Mouse (Mus musculus): ENCODE measurements around the gene Fxyd6. TPM values are rescaled to one million over a fixed set of nuclear protein-coding genes. Genes with fewer than 3 reads are reported as not detected.

Gene Fxyd6
- 273 and 293 TPM in 2 replicates for polyA plus RNA-seq (2015; fragmentation: Nextera tagmentation; extraction: Ambion mirVana)

DNA sequence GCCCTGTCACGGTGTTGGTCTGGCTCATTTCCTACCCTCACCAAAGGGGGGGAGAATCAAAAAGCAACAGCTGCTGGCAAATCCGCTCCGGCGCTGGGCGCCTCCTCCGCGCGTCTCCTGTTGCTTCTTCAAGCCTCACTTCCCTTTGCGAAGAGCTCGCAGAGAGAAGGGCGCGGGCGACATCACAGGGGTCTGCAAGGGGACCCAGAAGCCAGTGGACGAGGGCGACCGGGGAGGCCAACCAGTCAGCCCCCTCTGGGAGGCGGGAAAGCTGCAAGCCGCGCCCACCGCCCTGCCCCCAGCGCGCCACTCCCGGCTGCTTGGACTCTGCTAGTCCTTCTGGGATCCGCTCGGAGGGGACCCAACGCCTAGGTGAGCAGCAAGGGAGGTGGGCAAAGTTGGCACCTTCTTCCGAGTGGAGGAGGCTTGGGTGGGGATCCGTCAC lies at the start of gene Fxyd6:
Fxyd6 (plus strand) TSS at position 69 of the 445 bp plus-strand sequence.
- Histone ChIP-seq H3K4me2 (peak within 1 kb of the TSS; percentile 90), H3K36me3 (no peaks in the 10 kb centered on the region), H3K9me3 (no peaks in the 10 kb centered on the region), H3K4me3 (peak within 1 kb of the TSS; percentile 72), H3K27me3 (no peaks in the 10 kb centered on the region), H3K4me1 (replicated peaks) (peaks cover 36% of the 10 kb centered on the region), H3K9ac (peak within 1 kb of the TSS; percentile 84), H3K27ac (replicated peaks) (peak within 1 kb of the TSS; percentile 80)
- WGBS: under 1% methylated on average over 28 of the region's 28 CpGs
- ATAC-seq (ENCODE audit: low read depth): peak; percentile 70

DNA sequence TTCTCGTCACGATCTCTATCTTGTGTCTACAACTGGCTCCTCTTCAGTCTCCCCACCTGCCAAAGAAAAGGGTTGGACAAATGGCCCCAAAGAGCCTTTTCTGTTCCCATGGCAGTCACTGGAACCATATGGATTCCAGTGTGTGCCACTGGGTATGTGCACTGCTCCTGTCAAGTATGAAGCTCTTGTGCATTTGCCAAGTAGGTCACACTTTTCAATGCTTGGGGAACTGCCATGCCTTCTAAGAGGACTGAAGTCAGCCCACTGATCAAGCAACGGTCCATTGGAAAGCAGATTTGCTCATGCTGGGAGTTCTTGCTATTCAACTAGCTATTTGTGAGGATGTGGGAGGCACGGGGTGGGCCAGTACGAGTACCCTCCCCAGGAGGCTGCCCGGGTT lies 48.5 kb upstream of the Fxyd6 start:
- Histone ChIP-seq H3K9me3 (no peaks in the 10 kb centered on the region), H3K4me3 (no peak overlapping the region), H3K27me3 (no peaks in the 10 kb centered on the region), H3K9ac (no peak overlapping the region), H3K27ac (replicated peaks) (no peak overlapping the region), H3K4me1 (replicated peaks) (no peaks in the 10 kb centered on the region), H3K36me3 (no peaks in the 10 kb centered on the region), H3K4me2 (no peak overlapping the region)
- ATAC-seq (ENCODE audit: low read depth): no peak
- 81% methylated on average over 6 of the region's 6 CpGs for WGBS

DNA sequence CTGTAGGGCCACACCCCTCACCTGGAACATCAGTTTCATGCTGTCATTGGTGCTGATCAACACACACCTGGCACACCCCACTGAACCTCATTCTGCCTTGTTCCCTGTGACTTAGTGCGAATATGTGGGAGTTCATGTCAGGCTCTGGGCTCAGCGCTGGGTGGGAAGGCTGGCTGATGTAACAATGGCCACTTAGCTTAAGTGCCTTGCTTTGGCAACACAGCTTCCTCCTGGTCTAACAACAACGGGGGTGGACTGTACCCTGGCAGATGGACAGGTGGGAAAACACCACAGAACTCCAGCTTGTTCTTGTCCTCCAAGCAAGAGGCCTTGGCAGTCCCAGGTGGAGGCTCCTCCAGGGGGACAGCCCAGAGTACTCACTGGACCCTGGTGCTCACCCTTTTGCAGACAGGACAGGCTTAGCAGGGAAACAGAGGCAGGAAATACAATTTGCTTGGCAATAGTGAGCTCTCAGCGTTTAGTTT lies 48.0 kb upstream of the Fxyd6 start:
- 86% methylated on average over 4 of the region's 4 CpGs for WGBS

DNA sequence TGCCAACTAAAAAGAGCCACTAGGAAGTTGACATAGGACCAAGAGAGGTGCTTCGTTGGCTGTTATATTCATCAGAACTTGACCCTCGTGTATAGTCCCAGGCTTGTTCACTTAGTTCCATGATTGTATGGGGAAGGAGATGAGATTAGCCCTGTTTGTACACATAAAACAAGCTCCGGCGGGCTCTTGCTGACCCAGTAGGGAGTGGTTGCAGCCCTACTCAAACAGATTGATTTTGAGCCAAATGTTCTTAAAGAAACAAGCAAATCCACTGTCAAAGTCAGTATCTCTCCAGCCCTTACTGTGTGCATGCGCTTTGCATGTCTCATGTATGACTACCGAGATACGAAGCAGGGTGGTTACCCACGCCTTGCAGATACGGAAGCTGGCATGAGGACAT lies 43.6 kb upstream of the Fxyd6 start:
- no peak overlapping the region for H3K4me2 ChIP-seq
- H3K27ac ChIP-seq (replicated peaks): no peak overlapping the region
- H3K36me3 ChIP-seq: no peaks in the 10 kb centered on the region
- no peak for ATAC-seq (ENCODE audit: low read depth)
- no peak overlapping the region for H3K4me3 ChIP-seq
- H3K9ac ChIP-seq: no peak overlapping the region
- no peaks in the 10 kb centered on the region for H3K27me3 ChIP-seq
- no peaks in the 10 kb centered on the region for H3K4me1 ChIP-seq (replicated peaks)
- no peaks in the 10 kb centered on the region for H3K9me3 ChIP-seq
- WGBS: 91% methylated on average over 9 of the region's 9 CpGs

More for the DNA sequence above, 48.0 kb upstream of the Fxyd6 start:
- no peak overlapping the region for H3K9ac ChIP-seq
- no peaks in the 10 kb centered on the region for H3K36me3 ChIP-seq
- no peaks in the 10 kb centered on the region for H3K27me3 ChIP-seq
- H3K4me3 ChIP-seq: no peak overlapping the region
- no peak overlapping the region for H3K4me2 ChIP-seq
- ATAC-seq (ENCODE audit: low read depth): no peak
- H3K27ac ChIP-seq (replicated peaks): no peak overlapping the region
- H3K9me3 ChIP-seq: no peaks in the 10 kb centered on the region
- H3K4me1 ChIP-seq (replicated peaks): no peaks in the 10 kb centered on the region

DNA sequence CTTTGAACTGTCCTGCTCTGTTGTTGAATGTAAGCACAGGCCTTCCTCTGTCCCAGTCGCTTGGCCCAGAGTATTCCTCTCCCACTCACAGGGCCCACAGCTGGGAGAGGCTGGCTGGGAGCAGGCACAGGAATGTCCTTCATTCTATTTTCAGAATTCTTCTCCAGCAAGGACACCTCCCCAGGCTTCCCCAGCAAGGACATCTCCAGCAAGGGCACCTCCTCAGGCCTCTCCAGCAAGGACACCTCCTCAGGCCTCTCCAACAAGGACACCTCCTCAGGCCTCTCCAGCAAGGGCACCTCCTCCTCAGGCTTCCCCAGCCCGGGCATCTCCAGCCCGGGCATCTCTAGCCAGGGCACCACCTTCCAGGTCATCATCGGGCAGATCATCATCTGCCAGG lies 41.7 kb upstream of the Fxyd6 start:
- no peak overlapping the region for H3K27ac ChIP-seq (replicated peaks)
- H3K4me2 ChIP-seq: no peak overlapping the region
- no peak overlapping the region for H3K9ac ChIP-seq
- H3K27me3 ChIP-seq: no peaks in the 10 kb centered on the region
- 91% methylated on average over 4 of the region's 4 CpGs for WGBS
- no peak overlapping the region for H3K4me3 ChIP-seq
- ATAC-seq (ENCODE audit: low read depth): no peak
- H3K4me1 ChIP-seq (replicated peaks): no peaks in the 10 kb centered on the region
- no peaks in the 10 kb centered on the region for H3K36me3 ChIP-seq
- H3K9me3 ChIP-seq: no peaks in the 10 kb centered on the region

DNA sequence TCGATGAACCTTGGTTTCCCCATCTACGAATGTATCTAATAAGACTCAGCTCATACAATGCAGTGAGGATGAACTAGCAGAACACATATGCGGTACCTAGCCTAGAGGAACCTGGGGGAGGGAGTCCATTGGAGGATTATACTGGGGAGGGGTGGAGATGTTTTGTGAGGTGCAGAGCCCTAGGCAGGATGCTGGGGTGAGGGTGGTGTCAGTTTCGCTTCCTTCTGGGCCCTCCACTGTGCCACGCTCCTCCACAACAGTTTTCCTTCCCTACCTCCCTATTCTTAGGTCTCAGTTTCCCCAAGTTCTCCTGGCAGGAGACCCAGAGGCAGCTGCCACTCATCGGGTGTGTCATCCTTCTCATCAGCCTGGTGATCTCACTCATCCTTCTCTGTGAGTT lies 40.4 kb upstream of the Fxyd6 start:
- no peak overlapping the region for H3K27ac ChIP-seq (replicated peaks)
- ATAC-seq (ENCODE audit: low read depth): no peak
- no peaks in the 10 kb centered on the region for H3K27me3 ChIP-seq
- H3K4me1 ChIP-seq (replicated peaks): no peaks in the 10 kb centered on the region
- no peak overlapping the region for H3K4me3 ChIP-seq
- no peak overlapping the region for H3K4me2 ChIP-seq
- no peak overlapping the region for H3K9ac ChIP-seq
- 92% methylated on average over 6 of the region's 6 CpGs for WGBS
- no peaks in the 10 kb centered on the region for H3K36me3 ChIP-seq
- no peaks in the 10 kb centered on the region for H3K9me3 ChIP-seq

DNA sequence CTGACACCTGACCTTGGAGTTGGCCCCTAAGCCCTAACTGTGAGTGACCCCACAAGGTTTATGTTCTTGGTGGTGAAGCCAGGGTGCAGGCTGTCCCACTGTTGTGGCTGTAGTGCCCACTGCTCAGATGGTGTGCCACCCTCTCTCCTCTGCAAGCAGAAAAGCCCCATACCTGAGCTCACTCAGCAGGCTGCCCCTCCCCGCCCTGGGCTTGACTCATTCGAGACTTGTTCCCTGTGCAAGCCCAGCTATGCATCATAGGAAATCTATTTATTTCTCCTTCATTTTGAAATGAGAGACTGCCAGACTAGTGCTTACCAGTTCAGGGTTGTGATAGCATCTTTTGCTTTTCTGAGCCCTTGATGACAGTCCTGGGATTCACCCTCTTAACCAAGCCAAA lies 32.6 kb upstream of the Fxyd6 start:
- Histone ChIP-seq H3K9me3 (no peaks in the 10 kb centered on the region), H3K9ac (no peak overlapping the region), H3K27me3 (no peaks in the 10 kb centered on the region), H3K27ac (replicated peaks) (no peak overlapping the region), H3K4me1 (replicated peaks) (no peaks in the 10 kb centered on the region), H3K4me2 (no peak overlapping the region), H3K36me3 (no peaks in the 10 kb centered on the region), H3K4me3 (no peak overlapping the region)
- ATAC-seq (ENCODE audit: low read depth): no peak
- WGBS: 81% methylated on average over 2 of the region's 2 CpGs

DNA sequence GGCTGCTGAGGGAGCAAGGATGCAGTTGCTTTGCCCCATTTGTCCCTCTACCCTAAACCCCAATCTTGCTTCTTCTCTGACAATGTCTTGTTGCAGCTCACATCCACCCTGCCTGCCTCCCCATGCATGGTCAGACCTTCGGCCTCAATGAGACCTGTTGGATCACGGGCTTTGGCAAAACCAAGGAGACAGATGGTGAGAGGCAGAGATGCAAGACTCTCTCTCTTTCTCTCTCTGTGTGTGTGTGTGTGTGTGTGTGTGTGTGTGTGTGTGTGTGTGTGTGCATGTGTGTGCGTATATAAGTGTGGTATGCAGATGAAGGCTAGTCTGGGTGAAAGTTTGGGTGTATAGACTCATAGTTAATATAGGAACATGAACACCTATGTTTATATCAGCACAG lies 26.9 kb upstream of the Fxyd6 start:
- no peak overlapping the region for H3K4me2 ChIP-seq
- WGBS: 95% methylated on average over 3 of the region's 3 CpGs
- H3K36me3 ChIP-seq: no peaks in the 10 kb centered on the region
- H3K9me3 ChIP-seq: no peaks in the 10 kb centered on the region
- no peak overlapping the region for H3K9ac ChIP-seq
- no peak overlapping the region for H3K4me3 ChIP-seq
- no peaks in the 10 kb centered on the region for H3K27me3 ChIP-seq
- H3K27ac ChIP-seq (replicated peaks): no peak overlapping the region
- no peak for ATAC-seq (ENCODE audit: low read depth)
- H3K4me1 ChIP-seq (replicated peaks): no peaks in the 10 kb centered on the region

DNA sequence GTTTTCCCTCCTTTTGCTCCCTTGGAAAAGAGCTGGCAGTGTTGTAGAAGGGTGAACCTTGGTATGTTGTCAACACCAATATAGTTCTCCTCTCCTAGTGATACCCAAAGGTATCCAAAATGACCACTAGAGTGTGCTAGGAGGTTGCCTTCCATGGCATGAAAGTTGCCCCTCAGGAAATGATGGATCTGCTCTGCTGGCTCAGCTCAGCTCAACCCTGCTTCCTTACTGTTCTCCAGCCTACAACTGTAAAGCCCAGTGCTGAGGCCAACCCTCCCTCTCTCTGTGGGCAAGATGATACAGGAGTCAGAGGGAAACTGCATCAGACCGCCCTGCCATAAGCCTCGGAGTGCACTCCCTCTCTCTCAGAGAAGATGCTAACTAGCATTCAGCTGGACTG lies 24.5 kb upstream of the Fxyd6 start:
- no peak for ATAC-seq (ENCODE audit: low read depth)
- no peak overlapping the region for H3K27ac ChIP-seq (replicated peaks)

DNA sequence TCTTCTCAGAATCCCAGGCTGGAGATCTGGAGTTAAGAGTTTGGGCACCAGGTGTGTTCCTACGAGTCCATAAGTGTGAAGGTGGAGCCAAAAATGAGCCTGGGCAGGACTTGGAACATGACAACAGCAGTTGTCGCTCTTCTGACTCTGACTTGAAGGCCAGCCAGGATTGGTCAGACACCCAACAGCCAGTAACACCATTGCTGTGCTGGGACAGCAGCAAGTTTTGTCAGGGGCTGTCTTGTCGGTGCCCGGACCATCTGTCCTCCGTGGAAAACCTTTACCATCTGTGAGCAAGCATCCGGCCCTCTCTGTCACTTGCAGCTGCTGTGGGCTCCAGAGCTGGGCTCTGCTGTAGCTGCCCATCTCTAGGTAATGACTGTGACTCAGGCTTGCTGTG lies 23.7 kb upstream of the Fxyd6 start:
- WGBS: 74% methylated on average over 6 of the region's 6 CpGs
- Histone ChIP-seq H3K4me3 (no peak overlapping the region), H3K36me3 (no peaks in the 10 kb centered on the region), H3K27me3 (no peaks in the 10 kb centered on the region), H3K9ac (no peak overlapping the region), H3K4me1 (replicated peaks) (no peaks in the 10 kb centered on the region; the same call in 1 of the 2 replicates), H3K4me2 (no peak overlapping the region), H3K27ac (replicated peaks) (no peak overlapping the region), H3K9me3 (no peaks in the 10 kb centered on the region)
- no peak for ATAC-seq (ENCODE audit: low read depth)

More for the DNA sequence above, 24.5 kb upstream of the Fxyd6 start:
- no peak overlapping the region for H3K9ac ChIP-seq
- H3K4me2 ChIP-seq: no peak overlapping the region
- no peaks in the 10 kb centered on the region; the same call in 1 of the 2 replicates for H3K4me1 ChIP-seq (replicated peaks)
- no peaks in the 10 kb centered on the region for H3K27me3 ChIP-seq
- no peak overlapping the region for H3K4me3 ChIP-seq
- H3K36me3 ChIP-seq: no peaks in the 10 kb centered on the region
- WGBS: 63% methylated on average over 2 of the region's 2 CpGs
- H3K9me3 ChIP-seq: no peaks in the 10 kb centered on the region

DNA sequence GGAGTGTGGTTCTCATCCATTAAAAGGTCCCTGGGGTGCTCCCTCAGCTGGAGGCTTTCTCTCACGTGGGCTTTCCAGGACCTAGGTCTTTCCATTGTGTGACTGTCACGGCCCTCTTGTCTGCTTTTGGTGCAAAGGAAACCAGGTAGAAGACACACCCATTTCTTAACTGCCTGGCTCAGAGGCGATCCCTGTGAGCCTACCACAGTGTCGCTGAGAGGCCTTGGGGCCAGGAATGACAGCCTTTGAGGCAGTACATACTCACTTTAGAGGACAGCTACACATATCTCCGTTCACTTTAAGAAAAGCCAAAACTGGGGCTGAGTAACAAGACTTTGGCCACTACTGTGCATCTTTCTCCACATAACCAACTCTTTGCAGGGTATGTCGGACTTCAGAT lies 21.4 kb upstream of the Fxyd6 start:
- WGBS: 75% methylated on average over 6 of the region's 6 CpGs
- no peak overlapping the region for H3K4me3 ChIP-seq
- ATAC-seq (ENCODE audit: low read depth): no peak
- H3K27me3 ChIP-seq: no peaks in the 10 kb centered on the region
- H3K9me3 ChIP-seq: no peaks in the 10 kb centered on the region
- H3K27ac ChIP-seq (replicated peaks): no peak overlapping the region
- H3K4me1 ChIP-seq (replicated peaks): no peaks in the 10 kb centered on the region; the same call in 1 of the 2 replicates
- no peaks in the 10 kb centered on the region for H3K36me3 ChIP-seq
- H3K9ac ChIP-seq: no peak overlapping the region
- no peak overlapping the region for H3K4me2 ChIP-seq

DNA sequence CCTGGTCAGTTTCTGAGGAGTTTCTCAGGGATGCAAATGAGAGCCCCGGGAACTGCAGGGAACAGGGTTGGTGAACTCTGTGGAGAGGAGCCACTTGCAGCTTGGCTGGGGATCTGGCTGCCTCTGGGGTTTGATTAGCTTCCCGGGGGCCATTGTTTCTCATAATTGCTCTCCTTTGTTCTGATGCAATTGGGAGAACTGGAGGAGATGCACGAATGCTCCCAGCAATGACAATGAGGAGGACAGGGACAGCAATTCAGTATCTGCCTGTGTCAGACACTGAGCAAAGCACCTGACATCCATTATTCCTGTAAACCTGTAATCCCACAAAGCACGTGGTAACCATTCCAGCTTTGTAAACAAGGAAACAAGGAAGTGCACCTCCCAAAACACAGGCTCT lies 20.8 kb upstream of the Fxyd6 start:
- Histone ChIP-seq H3K27ac (replicated peaks) (no peak overlapping the region), H3K36me3 (no peaks in the 10 kb centered on the region), H3K9ac (no peak overlapping the region), H3K27me3 (no peaks in the 10 kb centered on the region), H3K4me3 (no peak overlapping the region), H3K9me3 (no peaks in the 10 kb centered on the region), H3K4me2 (no peak overlapping the region), H3K4me1 (replicated peaks) (no peaks in the 10 kb centered on the region; the same call in 1 of the 2 replicates)
- ATAC-seq (ENCODE audit: low read depth): no peak
- 6% methylated on average over 4 of the region's 4 CpGs for WGBS

DNA sequence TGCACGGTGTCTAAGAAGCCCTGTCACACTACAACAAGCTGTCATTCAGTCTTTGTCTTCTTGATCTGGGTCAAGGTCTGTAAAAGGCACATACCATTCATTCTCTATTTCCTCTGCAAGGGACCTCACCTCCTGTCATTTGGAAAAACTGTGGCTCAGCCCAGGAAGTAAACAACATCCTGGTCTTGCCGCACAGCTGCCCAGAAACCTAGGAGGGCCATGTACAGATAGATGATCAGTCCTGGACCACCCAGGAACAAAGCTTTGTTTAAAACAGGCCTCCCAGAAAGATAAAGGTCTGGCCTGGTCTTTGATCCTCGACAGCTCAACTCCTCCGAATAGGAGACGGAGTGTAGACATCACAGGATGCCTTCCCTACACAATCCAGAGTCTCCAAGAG lies 20.1 kb upstream of the Fxyd6 start:
- no peak overlapping the region for H3K9ac ChIP-seq
- H3K36me3 ChIP-seq: no peaks in the 10 kb centered on the region
- H3K4me3 ChIP-seq: no peak overlapping the region
- no peaks in the 10 kb centered on the region for H3K9me3 ChIP-seq
- H3K27ac ChIP-seq (replicated peaks): no peak overlapping the region
- ATAC-seq (ENCODE audit: low read depth): no peak
- 27% methylated on average over 5 of the region's 5 CpGs for WGBS
- no peaks in the 10 kb centered on the region; the same call in 1 of the 2 replicates for H3K4me1 ChIP-seq (replicated peaks)
- no peak overlapping the region for H3K4me2 ChIP-seq
- H3K27me3 ChIP-seq: no peaks in the 10 kb centered on the region
